Mouse (Mus musculus): ENCODE measurements around the gene Ssbp3. TPM values are rescaled to one million over a fixed set of nuclear protein-coding genes. Genes with fewer than 3 reads are reported as not detected.

Gene Ssbp3
- polyA plus RNA-seq, 1 experiment = 27.8 TPM

DNA sequence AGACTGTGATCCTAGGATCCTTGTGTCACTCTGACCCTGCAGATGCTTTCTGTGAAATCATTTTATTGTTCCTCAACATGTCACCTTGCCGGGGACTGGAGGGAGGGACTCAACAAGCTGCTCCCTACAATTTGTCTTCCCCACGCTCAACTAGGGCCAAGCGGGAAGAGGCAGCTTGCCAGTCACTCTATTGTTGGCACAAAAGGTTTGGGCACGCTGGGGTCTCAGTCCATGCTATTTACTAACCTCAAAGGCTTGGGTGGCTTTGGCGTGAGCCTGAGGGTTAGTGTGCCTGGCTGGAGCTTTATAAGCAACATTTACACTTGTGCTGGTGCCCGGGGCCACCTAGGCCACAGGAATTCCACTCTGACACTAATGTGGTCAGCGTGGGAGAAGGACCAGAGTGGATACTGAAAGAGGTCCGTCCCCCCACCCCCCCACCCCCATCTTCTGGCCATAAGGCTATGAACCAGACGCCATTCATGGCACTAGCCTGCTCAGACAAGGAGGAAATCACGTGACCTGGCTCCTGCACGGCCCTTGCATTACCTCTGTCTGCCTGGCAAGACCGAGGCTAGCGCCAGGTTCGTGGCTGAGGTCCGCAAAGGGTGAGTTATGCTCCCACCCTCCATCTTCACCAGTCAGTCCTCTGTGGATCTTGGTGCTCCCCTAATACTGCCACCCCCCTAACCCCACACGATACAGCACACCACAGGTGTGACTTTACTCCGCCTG, 188.5 kb downstream of the Ssbp3 start:
- TF ChIP-seq POLR2A (IDR thresholded peaks at IDR 0.05; ENCODE audit: low read depth, low read length) = no peak
- no peak for TF ChIP-seq CTCF (IDR thresholded peaks at IDR 0.05; ENCODE audit: extremely low read depth, insufficient read depth, insufficient read length, insufficient replicate concordance)
- no peaks in the 10 kb centered on the region for H3K27me3 ChIP-seq (ENCODE audit: control insufficient read depth, insufficient read depth, low read length)
- no peaks in the 10 kb centered on the region for H3K4me1 ChIP-seq (ENCODE audit: control insufficient read depth, insufficient read depth, insufficient read length)
- no peak overlapping the region for H3K27ac ChIP-seq (ENCODE audit: insufficient read depth, low read length)
- H3K36me3 ChIP-seq (ENCODE audit: control insufficient read depth, insufficient read depth, low read length) = no peaks in the 10 kb centered on the region
- no peak overlapping the region for H3K4me3 ChIP-seq (ENCODE audit: extremely low read depth, insufficient read depth, insufficient read length)
- WGBS = 62% methylated on average over 17 of the region's 17 CpGs
- no peak for DNase-seq (ENCODE audit: low read depth in 1 of 2, low spot score in 2 of 2)

Other genes with a start within 250 kb of the Ssbp3 start
- 34.7 and 37.6 TPM in 2 replicates for gene Ttc4, start 231.8 kb upstream of the Ssbp3 start, polyA plus RNA-seq (2012; rRNA removed)
- gene Mroh7, start 179.8 kb upstream of the Ssbp3 start, polyA plus RNA-seq (2012; rRNA removed) = 1.0 and 2.1 TPM in 2 replicates
- 1.4 and 2.4 TPM in 2 replicates for gene Fam151a, start 176.8 kb upstream of the Ssbp3 start, polyA plus RNA-seq (2012; rRNA removed)
- 5.5 and 7.7 TPM in 2 replicates for gene Acot11, start 105.7 kb upstream of the Ssbp3 start, polyA plus RNA-seq (2012; rRNA removed)
- 31.9 and 34.0 TPM in 2 replicates for gene Mrpl37, start 156.2 kb downstream of the Ssbp3 start, polyA plus RNA-seq (2012; rRNA removed)
- 6.2 and 7.5 TPM in 2 replicates for gene Cyb5rl, start 156.3 kb downstream of the Ssbp3 start, polyA plus RNA-seq (2012; rRNA removed)
- not detected in 2 replicates for gene Cdcp2, start 186.2 kb downstream of the Ssbp3 start, polyA plus RNA-seq (2012; rRNA removed)

Data from spleen, adult 2 months (tissue).